Mouse (Mus musculus) hindbrain, embryonic 14.5 days (tissue): ENCODE measurements around the gene Sirpa. TPM values are rescaled to one million over a fixed set of nuclear protein-coding genes. Genes with fewer than 3 reads are reported as not detected.

Experiments used
- ATAC-seq: fragments of 200-750 bp; cut with Nextera tagmentation; 2 replicates; pipeline ENCODE4 v1.8.0; 2017; ENCODE audit warnings: moderate number of reproducible peaks, mild to moderate bottlenecking, moderate TSS enrichment, moderate library complexity; ENCODE audit not compliant: low FRiP score
- DNase-seq: peaks from one replicate; pipeline ENCODE4 v3.0.0-alpha.2; 2015; ENCODE audit warnings: low spot score
- H3K27ac ChIP-seq: fragments of 300-500 bp; sonication (generic); 2 replicates; pipeline ENCODE4 v1.5.1; 2014; ENCODE audit warnings: mild to moderate bottlenecking, moderate library complexity
- H3K27me3 ChIP-seq: fragments of 300-500 bp; sonication (generic); 2 replicates; pipeline ENCODE4 v1.6.1; 2014; ENCODE audit warnings: mild to moderate bottlenecking, low read length, mixed read lengths; ENCODE audit not compliant: control insufficient read depth, insufficient read depth
- H3K36me3 ChIP-seq: fragments of 300-500 bp; sonication (generic); replicated peaks from 2 replicates; pipeline ENCODE4 v1.6.1; 2014; ENCODE audit not compliant: control insufficient read depth, insufficient read depth
- H3K4me1 ChIP-seq: fragments of 300-500 bp; sonication (generic); replicated peaks from 2 replicates; pipeline ENCODE4 v1.6.1; 2014; ENCODE audit warnings: antibody characterized with exemption, low read length, mixed read lengths; ENCODE audit not compliant: control insufficient read depth, insufficient read depth
- H3K4me2 ChIP-seq: fragments of 300-500 bp; sonication (generic); replicated peaks from 2 replicates; pipeline ENCODE4 v1.6.1; 2014; ENCODE audit warnings: mild to moderate bottlenecking, moderate library complexity
- H3K4me3 ChIP-seq: fragments of 300-500 bp; sonication (generic); replicated peaks from 2 replicates; pipeline ENCODE4 v1.5.1; 2014; ENCODE audit warnings: mild to moderate bottlenecking, low read length
- H3K9ac ChIP-seq: fragments of 300-500 bp; sonication (generic); 2 replicates; pipeline ENCODE4 v1.6.1; 2014
- H3K9me3 ChIP-seq: fragments of 300-500 bp; sonication (generic); 2 replicates; pipeline ENCODE4 v1.6.1; 2016; ENCODE audit warnings: low read length; ENCODE audit not compliant: control insufficient read depth
- WGBS: fragments of 180-500 bp; shearing (Covaris S2); extraction: QIAGEN DNeasy Blood & Tissue Kit; methylation state at CpG from one replicate; pipeline ENCODE4 v1.1.7; 2014; 5-methylcytosine and 5-hydroxymethylcytosine counted together
- polyA plus RNA-seq: library from polyadenylated mRNA; unstranded; fragments of >200 nt; fragmentation: Nextera tagmentation; extraction: Ambion mirVana; gene quantifications from 2 replicates; pipeline ENCODE4 v1.2.1, GENCODE M21; 2014

Gene Sirpa
- polyA plus RNA-seq = 38.6 and 40.7 TPM in 2 replicates

- Histone ChIP-seq H3K9ac (peak within 1 kb of the TSS; percentile 85), H3K27me3 (no peaks in the 10 kb centered on the region), H3K27ac (peak within 1 kb of the TSS; percentile 88), H3K4me2 (peak within 1 kb of the TSS; percentile 88), H3K36me3 (no peaks in the 10 kb centered on the region), H3K4me3 (peak within 1 kb of the TSS; percentile 77), H3K9me3 (no peaks in the 10 kb centered on the region), H3K4me1 (peaks cover 10% of the 10 kb centered on the region)
- under 1% methylated on average over 36 of the region's 43 CpGs for WGBS
- ATAC-seq (peak; percentile 90), DNase-seq (peak; percentile 67)
These were observed at the start of gene Sirpa for GRCm38 (mm10) chr2:129592459-129593140. Gene Sirpa, plus strand, starts transcription at chr2:129592835.

- no peak overlapping the region for H3K27ac ChIP-seq
- H3K4me2 ChIP-seq = no peak overlapping the region
- WGBS = 24% methylated on average over 4 of the region's 4 CpGs
- no peaks in the 10 kb centered on the region for H3K36me3 ChIP-seq
- DNase-seq (no peak), ATAC-seq (0 out of 2 replicates have a peak, but pooled peaks have one; percentile 31)
- no peak overlapping the region for H3K9ac ChIP-seq
- H3K4me1 ChIP-seq = 0 out of 2 replicates have a peak, but pooled peaks cover under 1% of the 10 kb centered on the region
- H3K4me3 ChIP-seq = no peak overlapping the region
- no peaks in the 10 kb centered on the region for H3K9me3 ChIP-seq
- H3K27me3 ChIP-seq = no peaks in the 10 kb centered on the region
These were observed 48.2 kb upstream of the Sirpa start for GRCm38 (mm10) chr2:129544448-129544847.

GRCm38 (mm10) chr2:129544919-129545318 is 47.7 kb upstream of the Sirpa start:
- DNase-seq (no peak), ATAC-seq (no peak)
- no peaks in the 10 kb centered on the region for H3K9me3 ChIP-seq
- no peaks in the 10 kb centered on the region for H3K36me3 ChIP-seq
- WGBS = 68% methylated on average over 3 of the region's 3 CpGs
- no peak overlapping the region for H3K4me2 ChIP-seq
- no peak overlapping the region for H3K9ac ChIP-seq
- H3K4me3 ChIP-seq = no peak overlapping the region
- H3K27ac ChIP-seq = no peak overlapping the region
- H3K27me3 ChIP-seq = no peaks in the 10 kb centered on the region
- 0 out of 2 replicates have a peak, but pooled peaks cover 5% of the 10 kb centered on the region for H3K4me1 ChIP-seq

GRCm38 (mm10) chr2:129545596-129545995 is 47.0 kb upstream of the Sirpa start:
- 81% methylated on average over 7 of the region's 7 CpGs for WGBS
- Histone ChIP-seq H3K27me3 (no peaks in the 10 kb centered on the region), H3K27ac (no peak overlapping the region), H3K4me1 (0 out of 2 replicates have a peak, but pooled peaks cover 5% of the 10 kb centered on the region), H3K4me3 (no peak overlapping the region), H3K4me2 (no peak overlapping the region), H3K9me3 (no peaks in the 10 kb centered on the region), H3K36me3 (no peaks in the 10 kb centered on the region), H3K9ac (no peak overlapping the region)
- ATAC-seq = no peak
- no peak for DNase-seq

- no peak overlapping the region for H3K4me2 ChIP-seq
- WGBS = 68% methylated on average over 3 of the region's 3 CpGs
- H3K27me3 ChIP-seq = no peaks in the 10 kb centered on the region
- H3K36me3 ChIP-seq = no peaks in the 10 kb centered on the region
- H3K9me3 ChIP-seq = no peaks in the 10 kb centered on the region
- no peak overlapping the region for H3K4me3 ChIP-seq
- DNase-seq (no peak), ATAC-seq (no peak)
- H3K27ac ChIP-seq = no peak overlapping the region
- 0 out of 2 replicates have a peak, but pooled peaks cover 5% of the 10 kb centered on the region for H3K4me1 ChIP-seq
- no peak overlapping the region for H3K9ac ChIP-seq
These were observed 45.9 kb upstream of the Sirpa start for GRCm38 (mm10) chr2:129546772-129547171.

- H3K27ac ChIP-seq = no peak overlapping the region
- no peak overlapping the region for H3K4me3 ChIP-seq
- no peak overlapping the region for H3K4me2 ChIP-seq
- DNase-seq = no peak
- no peaks in the 10 kb centered on the region for H3K36me3 ChIP-seq
- no peak for ATAC-seq
- 61% methylated on average over 9 of the region's 9 CpGs for WGBS
- H3K4me1 ChIP-seq = 0 out of 2 replicates have a peak, but pooled peaks cover 5% of the 10 kb centered on the region
- no peaks in the 10 kb centered on the region for H3K9me3 ChIP-seq
- H3K9ac ChIP-seq = no peak overlapping the region
- no peaks in the 10 kb centered on the region for H3K27me3 ChIP-seq
These were observed 43.0 kb upstream of the Sirpa start for GRCm38 (mm10) chr2:129549537-129550135.

GRCm38 (mm10) chr2:129550781-129551180 is 41.9 kb upstream of the Sirpa start:
- H3K4me1 ChIP-seq = 0 out of 2 replicates have a peak, but pooled peaks cover 5% of the 10 kb centered on the region
- WGBS = 60% methylated on average over 2 of the region's 2 CpGs
- no peak for DNase-seq

GRCm38 (mm10) chr2:129556081-129556480 is 36.6 kb upstream of the Sirpa start:
- no peaks in the 10 kb centered on the region for H3K9me3 ChIP-seq
- H3K9ac ChIP-seq = no peak overlapping the region
- no peaks in the 10 kb centered on the region for H3K4me1 ChIP-seq
- DNase-seq (no peak), ATAC-seq (no peak)
- H3K27me3 ChIP-seq = no peaks in the 10 kb centered on the region
- no peaks in the 10 kb centered on the region for H3K36me3 ChIP-seq
- 66% methylated on average over 6 of the region's 6 CpGs for WGBS
- no peak overlapping the region for H3K4me3 ChIP-seq
- H3K27ac ChIP-seq = no peak overlapping the region
- no peak overlapping the region for H3K4me2 ChIP-seq

More at GRCm38 (mm10) chr2:129550781-129551180, 41.9 kb upstream of the Sirpa start:
- Histone ChIP-seq H3K4me2 (no peak overlapping the region), H3K36me3 (no peaks in the 10 kb centered on the region), H3K27me3 (no peaks in the 10 kb centered on the region), H3K9ac (no peak overlapping the region), H3K9me3 (no peaks in the 10 kb centered on the region), H3K4me3 (no peak overlapping the region), H3K27ac (no peak overlapping the region)
- ATAC-seq = no peak

- no peak overlapping the region for H3K27ac ChIP-seq
- 65% methylated on average over 12 of the region's 12 CpGs for WGBS
- H3K36me3 ChIP-seq = no peaks in the 10 kb centered on the region
- H3K4me1 ChIP-seq = no peaks in the 10 kb centered on the region
- no peak for ATAC-seq
- H3K9me3 ChIP-seq = no peaks in the 10 kb centered on the region
- no peak overlapping the region for H3K9ac ChIP-seq
- DNase-seq = no peak
- no peaks in the 10 kb centered on the region for H3K27me3 ChIP-seq
- H3K4me2 ChIP-seq = no peak overlapping the region
- no peak overlapping the region for H3K4me3 ChIP-seq
These were observed 34.4 kb upstream of the Sirpa start for GRCm38 (mm10) chr2:129558008-129558874.
